Mouse (Mus musculus) C2C12 (cell line): ENCODE results near the gene Camta2. TPM values are rescaled to one million over a fixed set of nuclear protein-coding genes. Genes with fewer than 3 reads are reported as not detected.

Experiments used
- H3K27me3 ChIP-seq: one replicate; pipeline ENCODE4 v1.6.1; 2011; ENCODE audit not compliant: control insufficient read depth, insufficient read depth, insufficient read length
- H3K36me3 ChIP-seq: one replicate; pipeline ENCODE4 v1.6.1; 2011; ENCODE audit not compliant: control insufficient read depth, insufficient read depth
- H3K4me3 ChIP-seq: one replicate; pipeline ENCODE4 v1.5.1; 2011; ENCODE audit warnings: mild to moderate bottlenecking, control low read depth; ENCODE audit not compliant: poor library complexity, insufficient read depth, severe bottlenecking
- H3K79me2 ChIP-seq: one replicate; pipeline ENCODE4 v1.6.1; 2011; ENCODE audit not compliant: control insufficient read depth, insufficient read depth
- H3K79me3 ChIP-seq: one replicate; pipeline ENCODE4 v1.6.1; 2011; ENCODE audit warnings: low read depth, control low read depth
- H3ac ChIP-seq: one replicate; pipeline ENCODE3; 2011; ENCODE audit warnings: low read depth; ENCODE audit not compliant: control insufficient read depth, insufficient read length
- CEBPB ChIP-seq: IDR thresholded peaks from one replicate; pipeline ENCODE4 v1.6.1; 2011; ENCODE audit warnings: low read depth, mild to moderate bottlenecking, control low read depth, moderate library complexity
- CTCF ChIP-seq: IDR thresholded peaks from one replicate; pipeline ENCODE4 v1.5.1; 2011; ENCODE audit not compliant: control insufficient read depth, insufficient read depth, insufficient read length
- FOSL1 ChIP-seq: IDR thresholded peaks from one replicate; pipeline ENCODE4 v1.8.0; 2011; ENCODE audit warnings: mild to moderate bottlenecking, low read length; ENCODE audit not compliant: poor library complexity, insufficient read depth, severe bottlenecking
- MAX ChIP-seq: IDR thresholded peaks from one replicate; pipeline ENCODE4 v1.6.1; 2011; ENCODE audit warnings: mild to moderate bottlenecking, control low read depth
- MYOD1 ChIP-seq: IDR thresholded peaks from one replicate; pipeline ENCODE4 v1.6.1; 2011; ENCODE audit warnings: low read depth; ENCODE audit not compliant: control insufficient read depth, insufficient read length
- MYOG ChIP-seq: IDR thresholded peaks from one replicate; pipeline ENCODE4 v1.6.1; 2011; ENCODE audit not compliant: control insufficient read depth, insufficient read length; ENCODE audit errors: extremely low read depth
- USF1 ChIP-seq: IDR thresholded peaks from one replicate; pipeline ENCODE4 v1.6.1; 2011; ENCODE audit warnings: low read depth, mild to moderate bottlenecking, control low read depth, moderate library complexity
- polyA plus RNA-seq: library from polyadenylated mRNA; unstranded; fragments of >200 nt; fragmentation: generic; extraction: Trizol; gene quantifications from one replicate; pipeline ENCODE4 v1.2.1, GENCODE M21; 2012; ENCODE audit warnings: missing spikeins

Camta2 gene
- polyA plus RNA-seq, 1 experiment, result 9.0 TPM

- Histone ChIP-seq H3ac (peak overlapping the region; percentile 74), H3K79me2 (peaks cover 85% of the 10 kb centered on the region), H3K79me3 (peaks cover 55% of the 10 kb centered on the region), H3K27me3 (no peaks in the 10 kb centered on the region), H3K36me3 (peaks cover 50% of the 10 kb centered on the region), H3K4me3 (peak overlapping the region; percentile 99)
- TF ChIP-seq FOSL1 (no peak), MAX (no peak)
Measured at GRCm38 (mm10) chr11:70657991-70658390, 29.9 kb downstream of the Camta2 start.

GRCm38 (mm10) chr11:70657573-70657972 is 30.3 kb downstream of the Camta2 start:
- Histone ChIP-seq H3K79me2 (peaks cover 90% of the 10 kb centered on the region), H3K36me3 (peaks cover 50% of the 10 kb centered on the region), H3K27me3 (no peaks in the 10 kb centered on the region), H3K4me3 (peak overlapping the region; percentile 99), H3K79me3 (peaks cover 59% of the 10 kb centered on the region), H3ac (peak overlapping the region; percentile 74)
- TF ChIP-seq CTCF (no peak), MYOG (no peak), MAX (no peak), USF1 (no peak), FOSL1 (no peak), CEBPB (no peak), MYOD1 (no peak)

GRCm38 (mm10) chr11:70656964-70657363 is 30.9 kb downstream of the Camta2 start, which contains the start of gene Eno3:
Gene Eno3, plus strand, starts transcription at chr11:70657202.
- no peaks in the 10 kb centered on the region for H3K27me3 ChIP-seq
- H3ac ChIP-seq, result peak within 1 kb of the TSS; percentile 85
- H3K79me3 ChIP-seq, result peaks cover 65% of the 10 kb centered on the region
- H3K4me3 ChIP-seq, result peak within 1 kb of the TSS; percentile 99
- peaks cover 50% of the 10 kb centered on the region for H3K36me3 ChIP-seq
- TF ChIP-seq CEBPB, result no peak
- TF ChIP-seq MAX, result no peak
- no peak for TF ChIP-seq MYOD1
- no peak for TF ChIP-seq USF1
- no peak for TF ChIP-seq CTCF
- TF ChIP-seq FOSL1, result no peak
- TF ChIP-seq MYOG, result no peak
- H3K79me2 ChIP-seq, result peaks cover 94% of the 10 kb centered on the region

- H3K4me3 ChIP-seq, result peak overlapping the region; percentile 99
- peaks cover 94% of the 10 kb centered on the region for H3K79me2 ChIP-seq
- peak overlapping the region; percentile 85 for H3ac ChIP-seq
- no peak for TF ChIP-seq CEBPB
- no peak for TF ChIP-seq MYOD1
- TF ChIP-seq CTCF, result no peak
- TF ChIP-seq USF1, result peak; percentile 11
- no peak for TF ChIP-seq FOSL1
- TF ChIP-seq MYOG, result no peak
- peak; percentile 83 for TF ChIP-seq MAX
- no peaks in the 10 kb centered on the region for H3K27me3 ChIP-seq
- H3K79me3 ChIP-seq, result peaks cover 68% of the 10 kb centered on the region
- H3K36me3 ChIP-seq, result peaks cover 50% of the 10 kb centered on the region
Measured at GRCm38 (mm10) chr11:70656456-70656927, 31.4 kb downstream of the Camta2 start.

GRCm38 (mm10) chr11:70655571-70656455 is 32.1 kb downstream of the Camta2 start:
- Histone ChIP-seq H3K27me3 (no peaks in the 10 kb centered on the region), H3K79me3 (peaks cover 71% of the 10 kb centered on the region), H3K4me3 (peak overlapping the region; percentile 99), H3K79me2 (peaks cover 94% of the 10 kb centered on the region), H3K36me3 (peaks cover 50% of the 10 kb centered on the region), H3ac (peak overlapping the region; percentile 85)
- no peak for TF ChIP-seq FOSL1
- TF ChIP-seq MYOD1, result peak; percentile 83
- TF ChIP-seq USF1, result peak; percentile 59
- no peak for TF ChIP-seq MYOG
- TF ChIP-seq CEBPB, result no peak
- TF ChIP-seq MAX, result peak; percentile 98
- no peak for TF ChIP-seq CTCF
